Mouse (Mus musculus) bone marrow macrophage, adult 2 months (primary cell): ENCODE data around the gene Ttc21b.

Experiments
- CTCF ChIP-seq: IDR thresholded peaks from 2 replicates; pipeline ENCODE4 v1.5.1; 2012; ENCODE audit warnings: low read depth, mild to moderate bottlenecking, low read length, moderate library complexity
- POLR2A ChIP-seq: IDR thresholded peaks from 2 replicates; pipeline ENCODE4 v1.6.1; 2012; ENCODE audit warnings: mild to moderate bottlenecking, low read depth, low read length, borderline replicate concordance

DNA sequence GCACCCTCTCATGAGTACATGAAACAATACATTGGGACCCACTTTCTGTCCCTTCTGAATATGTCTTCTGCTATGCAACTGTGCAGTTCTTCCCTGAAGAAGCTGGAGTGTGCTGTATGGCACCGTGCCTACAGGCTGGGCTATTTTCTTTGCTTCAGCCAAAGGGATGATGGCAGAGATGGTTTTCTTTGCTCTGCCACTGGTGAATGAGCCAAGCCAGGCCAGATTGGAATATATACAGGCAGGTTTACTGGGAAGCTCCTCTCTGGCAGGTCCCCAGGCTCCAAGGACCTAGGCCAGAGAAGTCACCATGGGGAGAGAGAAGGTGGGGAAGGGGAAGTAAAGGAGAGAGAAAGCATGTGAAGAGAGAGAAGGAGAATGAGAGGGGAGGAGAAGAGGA, 16.1 kb downstream of the Ttc21b start:
- TF ChIP-seq POLR2A (no peak), CTCF (no peak)
